Mouse (Mus musculus) gonadal fat pad, adult 2 months (tissue): Measurements from ENCODE around the gene Pglyrp2. TPM values are rescaled to one million over a fixed set of nuclear protein-coding genes. Genes with fewer than 3 reads are reported as not detected.

ENCODE experiments used
- polyA plus RNA-seq: library from polyadenylated mRNA; depleted of rRNA; stranded (reverse); fragments of >200 nt; gene quantifications from 2 replicates; pipeline ENCODE4 v1.2.3, GENCODE M21; 2012; rRNA removed

The Pglyrp2 gene
- polyA plus RNA-seq, 1 experiment: 0.69 TPM

Other genes starting within 250 kb of the Pglyrp2 start
- gene Ephx3, start 234.6 kb downstream of the Pglyrp2 start, polyA plus RNA-seq: 2.6 and 4.1 TPM in 2 replicates
- gene Brd4, start 139.4 kb downstream of the Pglyrp2 start, polyA plus RNA-seq: 15.0 and 29.4 TPM in 2 replicates
- gene Akap8, start 102.9 kb downstream of the Pglyrp2 start, polyA plus RNA-seq: 53.2 and 62.3 TPM in 2 replicates
- 114 TPM in 2 replicates for gene Akap8l, start 73.6 kb downstream of the Pglyrp2 start, polyA plus RNA-seq
- gene Wiz, start 34.7 kb downstream of the Pglyrp2 start, polyA plus RNA-seq: 22.8 and 32.6 TPM in 2 replicates
- 2.3 and 2.6 TPM in 2 replicates for gene Rasal3, start 20.6 kb downstream of the Pglyrp2 start, polyA plus RNA-seq
- gene Cyp4f39, start 28.6 kb upstream of the Pglyrp2 start, polyA plus RNA-seq: 0.96 and 2.3 TPM in 2 replicates
- gene Cyp4f17, start 81.9 kb upstream of the Pglyrp2 start, polyA plus RNA-seq: 19.5 and 25.7 TPM in 2 replicates
- 15.9 and 17.9 TPM in 2 replicates for gene Cyp4f16, start 112.4 kb upstream of the Pglyrp2 start, polyA plus RNA-seq
- 0.07 TPM in 1 of 2 replicates, not detected in the other for gene Cyp4f37, start 197.1 kb upstream of the Pglyrp2 start, polyA plus RNA-seq
- 1.5 and 2.7 TPM in 2 replicates for gene Cyp4f40, start 234.7 kb upstream of the Pglyrp2 start, polyA plus RNA-seq